Mouse (Mus musculus) lung, postnatal 0 days (tissue): ENCODE results near the gene Trem1. TPM values are rescaled to one million over a fixed set of nuclear protein-coding genes. Genes with fewer than 3 reads are reported as not detected.

Experiments
- ATAC-seq: fragments of 200-750 bp; cut with Nextera tagmentation; 2 replicates; pipeline ENCODE4 v1.8.0; 2017; ENCODE audit warnings: moderate library complexity
- DNase-seq: peaks from one replicate; pipeline ENCODE4 v3.0.0-alpha.2; 2016; ENCODE audit warnings: low spot score
- H3K27ac ChIP-seq: fragments of 300-500 bp; sonication (generic); 2 replicates; pipeline ENCODE4 v1.5.1; 2014; ENCODE audit warnings: antibody characterized with exemption, mild to moderate bottlenecking, low read length, mixed read lengths
- H3K27me3 ChIP-seq: fragments of 300-500 bp; sonication (generic); replicated peaks from 2 replicates; pipeline ENCODE4 v1.6.1; 2014; ENCODE audit warnings: low read length, mixed read lengths; ENCODE audit not compliant: insufficient read depth
- H3K36me3 ChIP-seq: fragments of 300-500 bp; sonication (generic); 2 replicates; pipeline ENCODE4 v1.6.1; 2014; ENCODE audit warnings: low read length, mixed read lengths; ENCODE audit not compliant: insufficient read depth
- H3K4me1 ChIP-seq: fragments of 300-500 bp; sonication (generic); 2 replicates; pipeline ENCODE4 v1.6.1; 2014; ENCODE audit warnings: antibody characterized with exemption, low read depth, low read length, mixed read lengths; ENCODE audit not compliant: insufficient read depth
- H3K4me2 ChIP-seq: fragments of 300-500 bp; sonication (generic); replicated peaks from 2 replicates; pipeline ENCODE4 v1.6.1; 2014; ENCODE audit warnings: low read depth, mild to moderate bottlenecking, low read length, moderate library complexity, mixed read lengths
- H3K4me3 ChIP-seq: fragments of 300-500 bp; sonication (generic); 2 replicates; pipeline ENCODE4 v1.5.1; 2014; ENCODE audit warnings: low read depth, low read length
- H3K9ac ChIP-seq: fragments of 300-500 bp; sonication (generic); replicated peaks from 2 replicates; pipeline ENCODE4 v1.6.1; 2014; ENCODE audit warnings: low read depth, mild to moderate bottlenecking
- H3K9me3 ChIP-seq: fragments of 300-500 bp; sonication (generic); 2 replicates; pipeline ENCODE4 v1.6.1; 2016; ENCODE audit warnings: low read length, mixed read lengths
- CTCF ChIP-seq: IDR thresholded peaks from 2 replicates; pipeline ENCODE4 v1.5.1; 2016; ENCODE audit warnings: antibody characterized with exemption, mild to moderate bottlenecking
- EP300 ChIP-seq: IDR thresholded peaks from 2 replicates; pipeline ENCODE4 v1.6.1; 2016; ENCODE audit warnings: antibody characterized with exemption, mild to moderate bottlenecking, control low read depth
- WGBS: fragments of 180-500 bp; shearing (Covaris S2); extraction: QIAGEN DNeasy Blood & Tissue Kit; methylation state at CpG from one replicate; pipeline ENCODE4 v1.1.7; 2014; 5-methylcytosine and 5-hydroxymethylcytosine counted together
- polyA plus RNA-seq: library from polyadenylated mRNA; unstranded; fragments of >200 nt; fragmentation: Nextera tagmentation; extraction: Ambion mirVana; gene quantifications from 2 replicates; pipeline ENCODE4 v1.2.1, GENCODE M21; 2015

Trem1 gene
- polyA plus RNA-seq, 1 experiment from 2014 or later = 1.4 TPM

DNA sequence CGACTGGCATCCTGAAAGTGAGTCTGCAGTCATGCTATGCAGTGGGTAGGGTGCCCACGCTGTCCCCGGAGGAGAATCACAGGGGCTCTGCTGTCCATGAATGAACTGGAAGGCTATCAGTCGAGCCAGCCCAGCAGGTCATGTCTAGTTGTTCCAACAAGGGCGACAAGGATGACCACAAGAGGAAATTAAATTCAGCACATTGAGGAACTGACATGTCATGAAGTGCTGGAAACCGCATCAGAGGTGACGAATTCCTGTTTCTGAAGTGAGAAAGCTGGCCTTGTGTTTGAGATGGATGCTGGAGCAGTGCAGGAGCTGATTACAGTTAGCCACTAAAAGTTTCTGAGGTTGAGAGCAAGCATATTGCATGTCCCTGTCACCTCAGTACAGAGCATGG lies 1.9 kb upstream of the Trem1 start:
- Histone ChIP-seq H3K4me2 (no peak overlapping the region), H3K4me3 (no peak overlapping the region), H3K9me3 (no peaks in the 10 kb centered on the region), H3K27me3 (no peaks in the 10 kb centered on the region), H3K36me3 (no peaks in the 10 kb centered on the region), H3K27ac (no peak overlapping the region), H3K4me1 (no peaks in the 10 kb centered on the region), H3K9ac (no peak overlapping the region)
- peak; percentile 16 for DNase-seq
- WGBS = 72% methylated on average over 7 of the region's 7 CpGs
- ATAC-seq = no peak
- no peak for TF ChIP-seq CTCF
- no peak for TF ChIP-seq EP300

DNA sequence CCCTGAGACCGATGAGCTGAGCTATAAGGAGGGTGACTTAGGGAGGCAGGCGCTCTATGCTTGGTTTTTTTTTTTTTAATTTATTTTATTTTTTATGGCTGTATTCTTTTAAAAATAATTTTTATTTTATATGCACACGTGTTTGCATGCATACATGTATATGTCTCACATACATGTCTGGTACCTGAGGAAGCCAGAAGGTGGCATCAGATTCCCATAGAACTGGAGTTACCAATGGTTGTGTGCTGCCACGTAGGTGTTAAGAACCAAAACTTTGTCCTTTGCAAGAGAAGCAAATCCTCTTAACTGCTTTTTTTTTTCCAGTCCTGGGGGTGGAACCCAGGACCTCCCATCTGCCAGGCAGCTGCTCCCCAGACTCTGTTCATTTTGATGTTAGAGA lies 1.2 kb downstream of the Trem1 start:
- no peaks in the 10 kb centered on the region for H3K36me3 ChIP-seq
- no peak overlapping the region for H3K27ac ChIP-seq
- H3K9me3 ChIP-seq = no peaks in the 10 kb centered on the region
- H3K9ac ChIP-seq = no peak overlapping the region
- H3K4me2 ChIP-seq = no peak overlapping the region
- WGBS = 90% methylated on average over 4 of the region's 4 CpGs
- TF ChIP-seq CTCF = no peak
- no peak for TF ChIP-seq EP300
- no peak for ATAC-seq
- H3K4me3 ChIP-seq = no peak overlapping the region
- no peak for DNase-seq
- H3K27me3 ChIP-seq = no peaks in the 10 kb centered on the region
- H3K4me1 ChIP-seq = no peaks in the 10 kb centered on the region

- H3K36me3 ChIP-seq = no peaks in the 10 kb centered on the region
- no peak for ATAC-seq
- H3K9me3 ChIP-seq = no peaks in the 10 kb centered on the region
- no peak overlapping the region for H3K27ac ChIP-seq
- H3K4me1 ChIP-seq = no peaks in the 10 kb centered on the region
- no peak overlapping the region for H3K9ac ChIP-seq
- TF ChIP-seq CTCF (no peak), EP300 (no peak)
- no peaks in the 10 kb centered on the region for H3K27me3 ChIP-seq
- no peak overlapping the region for H3K4me2 ChIP-seq
- 64% methylated on average over 5 of the region's 5 CpGs for WGBS
- peak; percentile 36 for DNase-seq
- no peak overlapping the region for H3K4me3 ChIP-seq
Observed at GRCm38 (mm10) chr17:48234550-48234949, 2.0 kb downstream of the Trem1 start.

DNA sequence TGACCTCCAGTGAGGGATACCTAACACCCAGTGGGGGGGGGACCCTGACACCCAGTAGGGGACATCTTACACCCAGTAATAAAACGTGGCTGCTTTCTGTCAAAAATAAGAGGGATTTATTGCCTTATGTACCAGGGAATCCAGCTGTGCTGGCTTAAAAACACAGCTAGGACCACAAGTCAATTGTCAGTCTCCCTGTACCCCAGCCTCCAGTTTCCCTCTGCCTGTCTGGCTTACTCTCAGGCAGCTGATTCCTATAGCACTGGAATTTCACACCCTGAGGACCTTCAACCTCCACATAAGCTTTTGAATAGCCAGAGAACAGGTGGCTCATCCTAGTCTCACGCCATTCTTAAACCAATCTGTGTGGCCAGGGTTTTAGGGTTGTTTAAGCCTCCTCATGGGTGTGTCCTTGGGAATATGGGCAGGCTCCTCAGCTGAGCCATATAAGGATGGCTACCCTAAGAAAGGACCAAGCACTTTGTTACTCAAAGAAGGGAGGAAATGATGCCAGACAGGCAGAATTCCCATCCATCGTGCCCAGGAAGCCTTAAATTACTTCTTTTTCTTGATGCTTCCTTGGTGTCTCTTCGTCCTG lies 3.3 kb downstream of the Trem1 start:
- no peak overlapping the region for H3K9ac ChIP-seq
- DNase-seq (no peak), ATAC-seq (no peak)
- WGBS = 33% methylated on average over 4 of the region's 4 CpGs
- no peaks in the 10 kb centered on the region for H3K4me1 ChIP-seq
- no peak overlapping the region for H3K27ac ChIP-seq
- H3K4me2 ChIP-seq = no peak overlapping the region
- H3K9me3 ChIP-seq = no peaks in the 10 kb centered on the region
- no peaks in the 10 kb centered on the region for H3K36me3 ChIP-seq
- no peak overlapping the region for H3K4me3 ChIP-seq
- no peaks in the 10 kb centered on the region for H3K27me3 ChIP-seq
- no peak for TF ChIP-seq EP300
- no peak for TF ChIP-seq CTCF

- DNase-seq = no peak
- H3K36me3 ChIP-seq = no peaks in the 10 kb centered on the region
- TF ChIP-seq EP300 (no peak), CTCF (no peak)
Observed at GRCm38 (mm10) chr17:48237621-48238020, 5.1 kb downstream of the Trem1 start.

GRCm38 (mm10) chr17:48247221-48247928 lies 14.8 kb downstream of the Trem1 start, which contains the start of gene Trem3:
TSS of gene Trem3 (plus strand) at chr17:48247777.
- Histone ChIP-seq H3K4me3 (no peak within 1 kb of the TSS), H3K36me3 (no peaks in the 10 kb centered on the region), H3K27ac (no peak within 1 kb of the TSS), H3K4me2 (no peak within 1 kb of the TSS), H3K27me3 (no peaks in the 10 kb centered on the region), H3K4me1 (no peaks in the 10 kb centered on the region), H3K9me3 (no peaks in the 10 kb centered on the region), H3K9ac (no peak within 1 kb of the TSS)
- TF ChIP-seq EP300 (no peak), CTCF (no peak)
- peak; percentile 45 for DNase-seq
- WGBS = 66% methylated on average over 11 of the region's 11 CpGs
- peak; percentile 14 for ATAC-seq

More at GRCm38 (mm10) chr17:48237621-48238020, 5.1 kb downstream of the Trem1 start:
- no peak overlapping the region for H3K27ac ChIP-seq
- whole genome bisulfite sequencing = 93% methylated on average over 8 of the region's 8 CpGs
- no peaks in the 10 kb centered on the region for H3K27me3 ChIP-seq
- H3K9me3 ChIP-seq = no peaks in the 10 kb centered on the region
- no peak overlapping the region for H3K4me3 ChIP-seq
- no peak overlapping the region for H3K9ac ChIP-seq
- no peaks in the 10 kb centered on the region for H3K4me1 ChIP-seq
- ATAC-seq = no peak
- no peak overlapping the region for H3K4me2 ChIP-seq
